Mouse (Mus musculus): ENCODE results near the gene Alox12. TPM values are rescaled to one million over a fixed set of nuclear protein-coding genes. Genes with fewer than 3 reads are reported as not detected.

Alox12 gene
- total and polyA plus RNA-seq, 3 experiments: 0.02 to 0.11 TPM; not detected in 1

- H3K27me3 ChIP-seq (ENCODE audit: insufficient read depth, low read length): peaks cover 62% of the 10 kb centered on the region
These were observed 816 bp downstream of the Alox12 start for GRCm38 (mm10) chr11:70254337-70254736.

GRCm38 (mm10) chr11:70251853-70252252 is 3.3 kb downstream of the Alox12 start:
- no peak for ATAC-seq (ENCODE audit: extremely low read depth, insufficient number of reproducible peaks, low FRiP score, poor library complexity, severe bottlenecking)
- no peaks in the 10 kb centered on the region; the same call in 1 of the 2 replicates for H3K4me1 ChIP-seq (ENCODE audit: insufficient read depth, low read depth, low read length)
- no peaks in the 10 kb centered on the region for H3K36me3 ChIP-seq (replicated peaks)
- no peak overlapping the region for H3K4me3 ChIP-seq (ENCODE audit: low read depth, low read length)
- TF ChIP-seq TAL1 (conservative IDR thresholded peaks at IDR 0.05; ENCODE audit: low read depth, low read length) (no peak), GATA2 (IDR thresholded peaks at IDR 0.05; ENCODE audit: borderline replicate concordance, low read depth, low read length) (no peak), GATA1 (IDR thresholded peaks at IDR 0.05; ENCODE audit: borderline replicate concordance, low read length) (no peak), CTCF (IDR thresholded peaks at IDR 0.05; ENCODE audit: low read depth, low read length) (no peak), POLR2AphosphoS5 (IDR thresholded peaks at IDR 0.05; ENCODE audit: insufficient replicate concordance, low read depth, low read length) (no peak)
- H3K9me3 ChIP-seq (replicated peaks): no peaks in the 10 kb centered on the region
- H3K27me3 ChIP-seq (ENCODE audit: insufficient read depth, low read length): peaks cover 56% of the 10 kb centered on the region
- DNase-seq (ENCODE audit: low spot score): no peak

More at GRCm38 (mm10) chr11:70254337-70254736, 816 bp downstream of the Alox12 start:
- H3K36me3 ChIP-seq (replicated peaks): no peaks in the 10 kb centered on the region
- ATAC-seq (ENCODE audit: extremely low read depth, insufficient number of reproducible peaks, low FRiP score, poor library complexity, severe bottlenecking): no peak
- TF ChIP-seq TAL1 (conservative IDR thresholded peaks at IDR 0.05; ENCODE audit: low read depth, low read length): no peak
- no peak for TF ChIP-seq POLR2AphosphoS5 (IDR thresholded peaks at IDR 0.05; ENCODE audit: insufficient replicate concordance, low read depth, low read length)
- no peak for TF ChIP-seq CTCF (IDR thresholded peaks at IDR 0.05; ENCODE audit: low read depth, low read length)
- TF ChIP-seq GATA2 (IDR thresholded peaks at IDR 0.05; ENCODE audit: borderline replicate concordance, low read depth, low read length): no peak
- TF ChIP-seq GATA1 (IDR thresholded peaks at IDR 0.05; ENCODE audit: borderline replicate concordance, low read length): no peak
- no peaks in the 10 kb centered on the region for H3K9me3 ChIP-seq (replicated peaks)
- DNase-seq (ENCODE audit: low spot score): no peak
- H3K4me1 ChIP-seq (ENCODE audit: insufficient read depth, low read depth, low read length): no peaks in the 10 kb centered on the region
- H3K4me3 ChIP-seq (ENCODE audit: low read depth, low read length): no peak overlapping the region

- DNase-seq (ENCODE audit: low spot score) (no peak), ATAC-seq (ENCODE audit: extremely low read depth, insufficient number of reproducible peaks, low FRiP score, poor library complexity, severe bottlenecking) (no peak)
- peaks cover 2% of the 10 kb centered on the region; the same call in 1 of the 2 replicates for H3K4me1 ChIP-seq (ENCODE audit: insufficient read depth, low read depth, low read length)
- peaks cover 57% of the 10 kb centered on the region for H3K27me3 ChIP-seq (ENCODE audit: insufficient read depth, low read length)
- no peak overlapping the region for H3K4me3 ChIP-seq (ENCODE audit: low read depth, low read length)
- TF ChIP-seq GATA1 (IDR thresholded peaks at IDR 0.05; ENCODE audit: borderline replicate concordance, low read length) (no peak), TAL1 (conservative IDR thresholded peaks at IDR 0.05; ENCODE audit: low read depth, low read length) (no peak), POLR2AphosphoS5 (IDR thresholded peaks at IDR 0.05; ENCODE audit: insufficient replicate concordance, low read depth, low read length) (no peak), CTCF (IDR thresholded peaks at IDR 0.05; ENCODE audit: low read depth, low read length) (no peak), GATA2 (IDR thresholded peaks at IDR 0.05; ENCODE audit: borderline replicate concordance, low read depth, low read length) (no peak)
- H3K36me3 ChIP-seq (replicated peaks): no peaks in the 10 kb centered on the region
- H3K9me3 ChIP-seq (replicated peaks): no peaks in the 10 kb centered on the region
These were observed 5.0 kb downstream of the Alox12 start for GRCm38 (mm10) chr11:70250150-70250549.

- no peak overlapping the region for H3K4me3 ChIP-seq (ENCODE audit: low read depth, low read length)
- no peaks in the 10 kb centered on the region for H3K9me3 ChIP-seq (replicated peaks)
- H3K4me1 ChIP-seq (ENCODE audit: insufficient read depth, low read depth, low read length): peaks cover 5% of the 10 kb centered on the region; the same call in 1 of the 2 replicates
- TF ChIP-seq TAL1 (conservative IDR thresholded peaks at IDR 0.05; ENCODE audit: low read depth, low read length): no peak
- TF ChIP-seq GATA1 (IDR thresholded peaks at IDR 0.05; ENCODE audit: borderline replicate concordance, low read length): no peak
- no peak for TF ChIP-seq POLR2AphosphoS5 (IDR thresholded peaks at IDR 0.05; ENCODE audit: insufficient replicate concordance, low read depth, low read length)
- no peak for TF ChIP-seq GATA2 (IDR thresholded peaks at IDR 0.05; ENCODE audit: borderline replicate concordance, low read depth, low read length)
- peak; percentile 93 for TF ChIP-seq CTCF (IDR thresholded peaks at IDR 0.05; ENCODE audit: low read depth, low read length)
- H3K27me3 ChIP-seq (ENCODE audit: insufficient read depth, low read length): peaks cover 50% of the 10 kb centered on the region
- ATAC-seq (ENCODE audit: extremely low read depth, insufficient number of reproducible peaks, low FRiP score, poor library complexity, severe bottlenecking) (no peak), DNase-seq (ENCODE audit: low spot score) (peak; percentile 43)
- no peaks in the 10 kb centered on the region for H3K36me3 ChIP-seq (replicated peaks)
These were observed 7.9 kb downstream of the Alox12 start for GRCm38 (mm10) chr11:70247136-70247845.

- Histone ChIP-seq H3K27me3 (ENCODE audit: insufficient read depth, low read length) (peaks cover 29% of the 10 kb centered on the region), H3K4me1 (ENCODE audit: insufficient read depth, low read depth, low read length) (peaks cover 31% of the 10 kb centered on the region), H3K4me3 (ENCODE audit: low read depth, low read length) (no peak overlapping the region), H3K9me3 (replicated peaks) (no peaks in the 10 kb centered on the region), H3K36me3 (replicated peaks) (peaks cover 5% of the 10 kb centered on the region)
- no peak for DNase-seq (ENCODE audit: low spot score)
- TF ChIP-seq GATA1 (IDR thresholded peaks at IDR 0.05; ENCODE audit: borderline replicate concordance, low read length) (no peak), POLR2AphosphoS5 (IDR thresholded peaks at IDR 0.05; ENCODE audit: insufficient replicate concordance, low read depth, low read length) (no peak), GATA2 (IDR thresholded peaks at IDR 0.05; ENCODE audit: borderline replicate concordance, low read depth, low read length) (no peak), TAL1 (conservative IDR thresholded peaks at IDR 0.05; ENCODE audit: low read depth, low read length) (no peak), CTCF (IDR thresholded peaks at IDR 0.05; ENCODE audit: low read depth, low read length) (no peak)
- no peak for ATAC-seq (ENCODE audit: extremely low read depth, insufficient number of reproducible peaks, low FRiP score, poor library complexity, severe bottlenecking)
These were observed 12.6 kb downstream of the Alox12 start for GRCm38 (mm10) chr11:70242591-70242990.

GRCm38 (mm10) chr11:70239541-70240279 is 15.4 kb downstream of the Alox12 start, which contains the start of the genes Gm21988 and Rnasek:
TSS of gene Gm21988 (minus strand) at chr11:70239830.
TSS of gene Rnasek (minus strand) at chr11:70239842.
- Histone ChIP-seq H3K9me3 (replicated peaks) (no peaks in the 10 kb centered on the region), H3K4me1 (ENCODE audit: insufficient read depth, low read depth, low read length) (peaks cover 55% of the 10 kb centered on the region), H3K36me3 (replicated peaks) (peaks cover 26% of the 10 kb centered on the region), H3K27me3 (ENCODE audit: insufficient read depth, low read length) (peaks cover 14% of the 10 kb centered on the region), H3K4me3 (ENCODE audit: low read depth, low read length) (peak within 1 kb of the TSS; percentile 90)
- no peak for TF ChIP-seq GATA2 (IDR thresholded peaks at IDR 0.05; ENCODE audit: borderline replicate concordance, low read depth, low read length)
- no peak for TF ChIP-seq TAL1 (conservative IDR thresholded peaks at IDR 0.05; ENCODE audit: low read depth, low read length)
- no peak for TF ChIP-seq POLR2AphosphoS5 (IDR thresholded peaks at IDR 0.05; ENCODE audit: insufficient replicate concordance, low read depth, low read length)
- no peak for TF ChIP-seq CTCF (IDR thresholded peaks at IDR 0.05; ENCODE audit: low read depth, low read length)
- no peak for TF ChIP-seq GATA1 (IDR thresholded peaks at IDR 0.05; ENCODE audit: borderline replicate concordance, low read length)
- ATAC-seq (ENCODE audit: extremely low read depth, insufficient number of reproducible peaks, low FRiP score, poor library complexity, severe bottlenecking): peak; percentile 43
- peak; percentile 63 for DNase-seq (ENCODE audit: low spot score)

Data from G1E (cell line).